Mouse (Mus musculus) limb, embryonic 13.5 days (tissue): ENCODE results near the gene Cdc42se1. TPM values are rescaled to one million over a fixed set of nuclear protein-coding genes. Genes with fewer than 3 reads are reported as not detected.

Experiments used
- ATAC-seq: fragments of 200-750 bp; cut with Nextera tagmentation; 2 replicates; pipeline ENCODE4 v1.8.0; 2017; ENCODE audit warnings: low read depth, moderate number of reproducible peaks, moderate TSS enrichment; ENCODE audit not compliant: low FRiP score
- H3K27ac ChIP-seq: fragments of 300-500 bp; sonication (generic); 2 replicates; pipeline ENCODE4 v1.5.1; 2015; ENCODE audit warnings: inconsistent platforms, mild to moderate bottlenecking, moderate library complexity
- H3K27me3 ChIP-seq: fragments of 300-500 bp; sonication (generic); 2 replicates; pipeline ENCODE4 v1.6.1; 2015; ENCODE audit warnings: mild to moderate bottlenecking, inconsistent platforms
- H3K36me3 ChIP-seq: fragments of 300-500 bp; sonication (generic); 2 replicates; pipeline ENCODE4 v1.6.1; 2015; ENCODE audit warnings: inconsistent platforms, mild to moderate bottlenecking, moderate library complexity
- H3K4me1 ChIP-seq: fragments of 300-500 bp; sonication (generic); 2 replicates; pipeline ENCODE4 v1.6.1; 2015; ENCODE audit warnings: inconsistent platforms
- H3K4me2 ChIP-seq: fragments of 300-500 bp; sonication (generic); replicated peaks from 2 replicates; pipeline ENCODE4 v1.6.1; 2015; ENCODE audit warnings: inconsistent platforms, mild to moderate bottlenecking, moderate library complexity
- H3K4me3 ChIP-seq: fragments of 300-500 bp; sonication (generic); 2 replicates; pipeline ENCODE4 v1.5.1; 2015; ENCODE audit warnings: moderate library complexity, mild to moderate bottlenecking, inconsistent platforms
- H3K9ac ChIP-seq: fragments of 300-500 bp; sonication (generic); 2 replicates; pipeline ENCODE4 v1.6.1; 2015; ENCODE audit warnings: mild to moderate bottlenecking, inconsistent platforms
- H3K9me3 ChIP-seq: fragments of 300-500 bp; sonication (generic); 2 replicates; pipeline ENCODE4 v1.6.1; 2016; ENCODE audit warnings: inconsistent platforms
- WGBS: fragments of 180-500 bp; shearing (Covaris S2); methylation state at CpG from one replicate; pipeline ENCODE4 v1.1.7; 2015; 5-methylcytosine and 5-hydroxymethylcytosine counted together
- polyA plus RNA-seq: library from polyadenylated mRNA; unstranded; fragments of >200 nt; fragmentation: Nextera tagmentation; extraction: Ambion mirVana; gene quantifications from 2 replicates; pipeline ENCODE4 v1.2.1, GENCODE M21; 2015

The Cdc42se1 gene
- polyA plus RNA-seq, result 77.1 and 82.7 TPM in 2 replicates

GRCm38 (mm10) chr3:95228148-95228893 is at the start of gene Cdc42se1:
Gene Cdc42se1, plus strand, starts transcription at chr3:95228732.
- ATAC-seq, result peak; percentile 92
- Histone ChIP-seq H3K4me3 (peak within 1 kb of the TSS; percentile 85), H3K36me3 (peaks cover 46% of the 10 kb centered on the region), H3K4me2 (peak within 1 kb of the TSS; percentile 93), H3K27ac (peak within 1 kb of the TSS; percentile 96), H3K9ac (peak within 1 kb of the TSS; percentile 91), H3K27me3 (no peaks in the 10 kb centered on the region), H3K4me1 (peaks cover 43% of the 10 kb centered on the region), H3K9me3 (no peaks in the 10 kb centered on the region)
- WGBS, result 1% methylated on average over 64 of the region's 64 CpGs

GRCm38 (mm10) chr3:95178948-95179347 is 49.6 kb upstream of the Cdc42se1 start:
- H3K4me2 ChIP-seq, result no peak overlapping the region
- ATAC-seq, result no peak
- H3K27me3 ChIP-seq, result peaks cover 3% of the 10 kb centered on the region; the same call in 1 of the 2 replicates
- no peaks in the 10 kb centered on the region for H3K9me3 ChIP-seq
- H3K4me1 ChIP-seq, result peaks cover 2% of the 10 kb centered on the region; the same call in 1 of the 2 replicates
- no peak overlapping the region for H3K4me3 ChIP-seq
- no peak overlapping the region for H3K27ac ChIP-seq
- peaks cover 18% of the 10 kb centered on the region for H3K36me3 ChIP-seq
- WGBS, result 82% methylated on average over 5 of the region's 5 CpGs
- no peak overlapping the region for H3K9ac ChIP-seq

- Histone ChIP-seq H3K27me3 (no peaks in the 10 kb centered on the region), H3K9ac (no peak overlapping the region), H3K9me3 (no peaks in the 10 kb centered on the region), H3K4me3 (no peak overlapping the region), H3K4me1 (no peaks in the 10 kb centered on the region), H3K36me3 (peaks cover 28% of the 10 kb centered on the region), H3K4me2 (no peak overlapping the region), H3K27ac (no peak overlapping the region)
- no peak for ATAC-seq
- 70% methylated on average over 3 of the region's 3 CpGs for WGBS
Observed at GRCm38 (mm10) chr3:95179890-95180289, 48.6 kb upstream of the Cdc42se1 start.

GRCm38 (mm10) chr3:95181841-95182240 is 46.7 kb upstream of the Cdc42se1 start:
- Histone ChIP-seq H3K4me1 (no peaks in the 10 kb centered on the region), H3K4me2 (no peak overlapping the region), H3K36me3 (peaks cover 46% of the 10 kb centered on the region), H3K27me3 (no peaks in the 10 kb centered on the region), H3K27ac (no peak overlapping the region), H3K9me3 (no peaks in the 10 kb centered on the region), H3K4me3 (no peak overlapping the region), H3K9ac (no peak overlapping the region)
- whole genome bisulfite sequencing, result 74% methylated on average over 1 of the region's 1 CpGs
- no peak for ATAC-seq

- no peak overlapping the region for H3K27ac ChIP-seq
- no peak overlapping the region for H3K4me3 ChIP-seq
- H3K4me2 ChIP-seq, result no peak overlapping the region
- no peak overlapping the region for H3K9ac ChIP-seq
- H3K36me3 ChIP-seq, result peaks cover 77% of the 10 kb centered on the region
- WGBS, result 90% methylated on average over 9 of the region's 9 CpGs
- H3K9me3 ChIP-seq, result no peaks in the 10 kb centered on the region
- H3K4me1 ChIP-seq, result no peaks in the 10 kb centered on the region
- no peak for ATAC-seq
- no peaks in the 10 kb centered on the region for H3K27me3 ChIP-seq
Observed at GRCm38 (mm10) chr3:95184796-95185577, 43.5 kb upstream of the Cdc42se1 start.

- H3K4me2 ChIP-seq, result no peak overlapping the region
- H3K36me3 ChIP-seq, result peaks cover 83% of the 10 kb centered on the region
- 96% methylated on average over 2 of the region's 2 CpGs for WGBS
- H3K9me3 ChIP-seq, result no peaks in the 10 kb centered on the region
- H3K4me3 ChIP-seq, result no peak overlapping the region
- H3K9ac ChIP-seq, result no peak overlapping the region
- no peak overlapping the region for H3K27ac ChIP-seq
- H3K27me3 ChIP-seq, result no peaks in the 10 kb centered on the region
- H3K4me1 ChIP-seq, result no peaks in the 10 kb centered on the region
- ATAC-seq, result no peak
Observed at GRCm38 (mm10) chr3:95186100-95186499, 42.4 kb upstream of the Cdc42se1 start.

- 86% methylated on average over 6 of the region's 6 CpGs for WGBS
- no peak for ATAC-seq
- H3K4me3 ChIP-seq, result no peak overlapping the region
Observed at GRCm38 (mm10) chr3:95186888-95187287, 41.6 kb upstream of the Cdc42se1 start.

GRCm38 (mm10) chr3:95194721-95195135 is 33.8 kb upstream of the Cdc42se1 start:
- ATAC-seq, result no peak
- H3K27ac ChIP-seq, result no peak overlapping the region
- no peaks in the 10 kb centered on the region for H3K4me1 ChIP-seq
- no peak overlapping the region for H3K4me2 ChIP-seq
- H3K4me3 ChIP-seq, result no peak overlapping the region
- 75% methylated on average over 6 of the region's 6 CpGs for WGBS
- no peaks in the 10 kb centered on the region for H3K9me3 ChIP-seq
- H3K27me3 ChIP-seq, result no peaks in the 10 kb centered on the region
- H3K9ac ChIP-seq, result no peak overlapping the region
- peaks cover 75% of the 10 kb centered on the region for H3K36me3 ChIP-seq

More at GRCm38 (mm10) chr3:95186888-95187287, 41.6 kb upstream of the Cdc42se1 start:
- Histone ChIP-seq H3K9ac (no peak overlapping the region), H3K9me3 (no peaks in the 10 kb centered on the region), H3K27me3 (no peaks in the 10 kb centered on the region), H3K36me3 (peaks cover 85% of the 10 kb centered on the region), H3K4me2 (no peak overlapping the region), H3K27ac (no peak overlapping the region), H3K4me1 (no peaks in the 10 kb centered on the region)

- 85% methylated on average over 2 of the region's 2 CpGs for WGBS
- Histone ChIP-seq H3K9me3 (no peaks in the 10 kb centered on the region), H3K36me3 (peaks cover 78% of the 10 kb centered on the region), H3K9ac (no peak overlapping the region), H3K4me3 (no peak overlapping the region), H3K27me3 (no peaks in the 10 kb centered on the region), H3K4me2 (no peak overlapping the region), H3K4me1 (no peaks in the 10 kb centered on the region), H3K27ac (no peak overlapping the region)
- ATAC-seq, result no peak
Observed at GRCm38 (mm10) chr3:95195772-95196171, 32.8 kb upstream of the Cdc42se1 start.

GRCm38 (mm10) chr3:95199101-95199500 is 29.4 kb upstream of the Cdc42se1 start:
- H3K36me3 ChIP-seq, result peaks cover 91% of the 10 kb centered on the region
- no peak overlapping the region for H3K4me3 ChIP-seq
- no peak overlapping the region for H3K4me2 ChIP-seq
- no peaks in the 10 kb centered on the region for H3K9me3 ChIP-seq
- 84% methylated on average over 1 of the region's 1 CpGs for WGBS
- no peak for ATAC-seq
- H3K9ac ChIP-seq, result no peak overlapping the region
- no peak overlapping the region for H3K27ac ChIP-seq
- H3K4me1 ChIP-seq, result no peaks in the 10 kb centered on the region
- no peaks in the 10 kb centered on the region for H3K27me3 ChIP-seq

GRCm38 (mm10) chr3:95200132-95200531 is 28.4 kb upstream of the Cdc42se1 start:
- ATAC-seq, result no peak
- 87% methylated on average over 7 of the region's 7 CpGs for WGBS
- H3K27ac ChIP-seq, result no peak overlapping the region

GRCm38 (mm10) chr3:95200562-95200961 is 28.0 kb upstream of the Cdc42se1 start:
- 65% methylated on average over 2 of the region's 2 CpGs for WGBS
- H3K4me1 ChIP-seq, result no peaks in the 10 kb centered on the region
- no peak overlapping the region for H3K9ac ChIP-seq
- H3K9me3 ChIP-seq, result no peaks in the 10 kb centered on the region
- H3K27ac ChIP-seq, result no peak overlapping the region
- H3K36me3 ChIP-seq, result peaks cover 90% of the 10 kb centered on the region
- no peak for ATAC-seq
- no peaks in the 10 kb centered on the region for H3K27me3 ChIP-seq
- no peak overlapping the region for H3K4me3 ChIP-seq
- H3K4me2 ChIP-seq, result no peak overlapping the region

More at GRCm38 (mm10) chr3:95200132-95200531, 28.4 kb upstream of the Cdc42se1 start:
- Histone ChIP-seq H3K9me3 (no peaks in the 10 kb centered on the region), H3K4me2 (no peak overlapping the region), H3K9ac (no peak overlapping the region), H3K27me3 (no peaks in the 10 kb centered on the region), H3K4me1 (no peaks in the 10 kb centered on the region), H3K36me3 (peaks cover 90% of the 10 kb centered on the region), H3K4me3 (no peak overlapping the region)
